Mouse (Mus musculus) brain, embryonic 14.5 days (tissue): Measurements from ENCODE around the gene Tbl2.

Source experiments
- CTCF ChIP-seq: fragments of 200-500 bp; IDR thresholded peaks from 2 replicates; pipeline ENCODE4 v1.5.1; 2012; ENCODE audit warnings: inconsistent platforms, mild to moderate bottlenecking, moderate library complexity, borderline replicate concordance; ENCODE audit not compliant: insufficient read depth, insufficient read length; ENCODE audit errors: extremely low read depth
- POLR2A ChIP-seq: fragments of 200-500 bp; IDR thresholded peaks from 2 replicates; pipeline ENCODE4 v1.6.1; 2012; ENCODE audit warnings: mild to moderate bottlenecking, inconsistent platforms, borderline replicate concordance; ENCODE audit not compliant: poor library complexity, insufficient read depth, insufficient read length, severe bottlenecking; ENCODE audit errors: extremely low read depth

DNA sequence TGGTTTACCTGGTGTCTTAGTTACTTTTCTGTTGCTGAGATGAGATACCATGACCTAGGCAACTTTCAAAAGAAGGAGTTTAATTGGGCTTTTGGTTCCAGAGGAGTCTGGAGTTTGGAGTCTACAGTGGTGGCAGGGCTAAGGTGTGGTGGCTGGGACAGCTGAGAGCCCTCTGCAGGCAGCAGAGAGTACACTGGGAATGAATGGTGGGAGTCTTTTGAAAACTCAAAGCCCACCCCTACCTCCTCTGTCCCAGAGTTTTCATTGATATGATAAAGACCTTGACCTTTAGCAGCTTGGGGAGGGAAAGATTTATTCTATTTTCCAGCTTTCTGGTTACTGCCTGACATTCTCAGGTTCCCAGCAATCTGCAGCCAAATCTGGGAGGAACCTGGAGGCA, 25.6 kb downstream of the Tbl2 start:
- TF ChIP-seq CTCF: no peak
- TF ChIP-seq POLR2A: no peak
